Mouse (Mus musculus): ENCODE data around the gene Pde6g.

Gene Pde6g

DNA sequence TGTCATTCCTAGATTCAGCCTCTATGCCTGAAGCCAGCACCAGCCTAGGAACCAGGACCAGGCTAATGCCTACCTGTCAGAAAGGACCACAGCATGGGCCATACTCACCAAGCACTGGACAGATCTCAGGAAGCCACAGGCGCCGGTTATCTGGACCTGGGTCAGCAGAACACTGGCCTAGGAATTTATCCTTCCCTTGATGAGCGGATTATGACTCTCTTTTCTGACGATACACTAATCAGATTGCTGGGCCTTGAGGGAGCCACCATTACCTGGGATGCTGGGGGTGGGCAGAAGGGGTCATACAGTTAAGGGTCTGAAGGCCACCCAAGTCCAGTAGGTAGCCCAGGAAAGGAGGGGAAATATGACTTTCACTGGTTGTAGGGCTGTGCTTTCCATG lies at the start of gene Pde6g:
Gene Pde6g (minus strand): TSS at position 195 of the 400 bp plus-strand sequence.
- DNase-seq (ENCODE audit: low spot score): no peak

DNA sequence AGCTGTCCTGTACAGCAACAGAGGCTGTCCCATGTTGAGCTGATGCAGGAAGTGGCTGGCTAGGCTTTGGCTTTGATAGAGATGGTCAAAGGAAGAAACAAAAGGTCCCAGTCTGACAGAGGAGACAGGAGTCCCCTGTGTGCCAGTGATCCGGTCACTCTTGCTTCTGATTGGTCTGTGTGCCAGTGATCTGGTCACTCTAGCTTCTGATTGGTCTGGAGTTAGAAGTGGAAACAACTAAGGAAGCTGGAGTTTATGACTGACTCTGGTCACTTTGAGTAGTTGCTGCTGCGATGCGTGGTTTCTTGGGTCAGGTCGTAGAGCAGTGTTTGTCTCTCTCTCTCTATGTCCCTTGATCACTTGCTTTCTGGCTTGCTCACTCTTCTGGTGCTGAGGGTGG lies 48.4 kb upstream of the Pde6g start:
- DNase-seq (ENCODE audit: low spot score): no peak

DNA sequence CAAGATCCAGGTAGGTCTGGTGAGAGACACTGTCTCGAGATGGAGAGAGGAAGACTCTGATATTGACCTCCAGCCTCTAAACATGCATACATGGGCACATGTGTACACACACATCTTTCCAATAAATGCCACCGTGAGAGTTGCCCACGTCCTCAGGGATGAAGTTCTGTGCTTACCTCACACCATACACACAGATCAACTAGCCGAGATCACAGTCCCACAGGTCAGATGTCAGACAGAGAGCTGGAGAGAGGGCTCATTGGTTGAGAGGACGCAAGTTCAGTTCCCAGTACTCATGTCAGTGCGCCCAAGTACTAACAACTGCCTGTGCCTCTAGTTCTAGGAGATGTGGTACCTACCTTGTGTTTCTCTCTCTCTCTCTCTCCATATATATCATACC lies 47.7 kb upstream of the Pde6g start:
- no peak for DNase-seq (ENCODE audit: low spot score)

DNA sequence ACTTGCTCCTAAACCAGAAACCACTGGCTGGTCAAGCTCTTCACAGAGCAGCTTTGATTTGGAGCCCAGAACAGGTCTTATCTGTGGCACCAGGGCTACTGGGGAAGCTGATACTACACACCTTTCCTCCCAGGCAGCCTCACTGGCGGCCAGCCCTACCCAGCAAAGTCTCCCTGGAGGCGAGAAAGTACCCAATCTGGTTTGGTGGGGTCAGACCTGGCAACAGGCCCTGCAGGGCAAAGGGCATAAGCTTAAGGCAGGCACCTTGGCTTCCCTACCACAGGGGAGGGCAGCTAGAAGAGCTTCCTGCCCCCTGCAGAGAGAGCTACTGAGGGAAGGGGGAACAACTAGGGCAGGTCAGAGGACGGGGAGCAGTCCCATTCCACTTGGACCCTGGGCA lies 47.1 kb upstream of the Pde6g start:
- DNase-seq (ENCODE audit: low spot score): no peak

DNA sequence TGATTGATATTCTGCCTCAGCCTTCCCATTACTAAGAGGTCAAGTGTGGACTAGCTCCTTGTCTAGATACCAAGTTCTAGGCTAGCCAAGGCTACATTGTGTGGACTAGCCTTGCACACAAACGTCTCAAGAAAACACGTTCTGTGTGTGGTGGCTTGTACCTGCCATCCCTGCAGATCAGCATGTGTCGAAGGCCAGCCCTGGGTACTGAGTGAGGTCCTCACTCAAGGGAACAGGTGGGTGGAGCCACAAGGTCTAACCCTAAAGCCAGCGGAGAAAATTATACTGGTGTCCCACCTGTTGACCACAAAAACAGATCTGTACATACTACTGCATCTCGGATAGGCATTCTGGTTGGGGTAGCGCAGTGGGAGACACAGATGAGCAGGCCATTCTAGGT lies 46.6 kb upstream of the Pde6g start:
- DNase-seq (ENCODE audit: low spot score): no peak

DNA sequence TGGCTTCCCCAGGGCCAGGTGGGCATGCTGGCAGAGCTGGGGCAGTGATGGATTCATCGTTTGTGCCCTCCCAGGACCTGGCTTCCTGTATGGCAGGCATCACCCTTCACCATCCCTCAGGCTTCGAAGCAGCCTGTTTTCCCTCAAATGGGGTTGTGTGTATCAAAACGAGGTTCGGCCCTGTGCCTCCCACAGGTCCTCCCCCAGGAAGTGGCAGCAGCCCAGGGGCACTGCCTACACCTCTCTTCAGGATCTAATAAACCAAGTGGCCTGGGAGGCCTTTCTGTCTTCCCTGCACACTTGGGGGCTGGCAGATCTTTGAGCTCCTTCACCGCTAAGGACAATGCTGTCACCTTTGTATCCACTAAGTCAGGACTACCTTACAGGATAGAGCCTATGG lies 45.6 kb upstream of the Pde6g start:
- no peak for DNase-seq (ENCODE audit: low spot score)

DNA sequence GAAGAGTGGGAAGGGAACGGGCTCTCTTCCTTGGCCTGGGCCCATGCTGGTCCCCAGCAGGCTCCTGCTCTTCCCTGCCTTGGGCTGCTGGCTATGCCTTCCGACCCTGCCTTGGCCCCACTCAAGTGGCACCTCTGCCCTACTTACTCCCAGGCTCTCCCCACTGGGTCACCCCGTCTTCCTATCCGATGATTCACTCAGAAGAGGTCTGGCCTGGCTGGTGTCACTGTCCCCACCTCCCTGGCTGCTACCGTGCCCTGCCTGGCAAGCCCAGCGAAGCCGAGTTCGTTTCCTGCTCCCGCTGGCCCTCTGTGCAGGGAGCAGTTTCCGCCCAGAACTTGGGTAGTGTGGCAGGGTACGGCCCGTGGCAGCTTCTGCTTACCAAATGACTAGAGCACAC lies 44.9 kb upstream of the Pde6g start:
- DNase-seq (ENCODE audit: low spot score): no peak

DNA sequence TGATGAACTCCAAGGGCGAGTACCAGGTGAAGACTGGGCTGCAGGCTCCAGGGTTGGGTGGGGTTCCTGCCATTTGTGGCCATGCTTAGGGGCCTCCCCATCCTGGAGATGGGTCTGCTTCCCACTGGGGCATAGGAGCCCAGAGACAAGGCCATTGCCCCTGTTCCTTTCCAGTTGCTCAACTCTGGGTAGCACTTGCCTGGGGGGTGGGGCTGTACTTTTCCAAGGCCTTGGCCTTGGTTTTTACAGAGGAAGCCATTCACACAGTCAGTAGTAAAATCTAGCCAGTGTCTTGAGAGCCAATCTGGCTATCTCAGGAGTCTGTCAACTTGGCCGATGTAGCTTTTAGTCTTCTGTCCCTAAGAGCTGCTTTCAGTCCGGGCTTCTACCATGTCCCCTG lies 44.1 kb upstream of the Pde6g start:
- no peak for DNase-seq (ENCODE audit: low spot score)

DNA sequence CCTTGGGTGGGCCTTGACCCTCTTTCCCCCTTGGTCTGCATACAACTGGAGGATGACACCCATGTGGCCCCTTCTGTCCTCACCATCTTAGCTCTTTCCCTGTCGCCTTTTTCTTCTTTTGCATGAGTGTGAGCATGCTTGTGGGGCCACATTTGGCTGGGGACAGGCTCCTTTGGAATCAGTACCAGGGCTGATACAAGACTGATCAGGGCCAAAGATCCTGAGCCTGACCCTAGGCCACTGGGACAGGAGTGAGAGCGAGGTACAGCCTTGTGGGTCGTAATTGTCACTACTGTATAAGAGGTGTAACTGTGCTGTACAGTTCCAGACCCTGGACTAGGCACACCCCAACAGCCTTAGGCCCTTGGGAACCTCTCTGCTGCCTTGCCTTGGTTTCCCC lies 40.6 kb upstream of the Pde6g start:
- no peak for DNase-seq (ENCODE audit: low spot score)

DNA sequence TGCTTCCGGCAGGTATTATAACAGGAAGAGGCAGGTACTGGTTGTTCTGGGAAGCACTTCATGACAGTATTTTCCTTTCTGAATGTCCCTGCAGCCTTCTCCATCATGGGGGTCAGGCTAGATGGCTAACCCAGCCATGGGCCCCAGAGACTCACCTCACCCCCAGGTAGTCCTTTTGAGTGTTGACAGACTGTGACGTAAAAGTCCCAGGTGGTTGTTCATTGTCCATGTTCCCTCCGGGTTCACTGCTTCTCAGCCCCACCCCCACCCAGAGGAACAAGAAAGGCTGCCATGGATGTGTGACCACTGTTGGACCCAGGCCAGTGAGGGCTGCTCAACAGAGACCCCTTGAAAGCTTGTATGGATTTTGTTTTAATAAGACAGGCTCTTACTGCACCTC lies 40.1 kb upstream of the Pde6g start:
- DNase-seq (ENCODE audit: low spot score): no peak

DNA sequence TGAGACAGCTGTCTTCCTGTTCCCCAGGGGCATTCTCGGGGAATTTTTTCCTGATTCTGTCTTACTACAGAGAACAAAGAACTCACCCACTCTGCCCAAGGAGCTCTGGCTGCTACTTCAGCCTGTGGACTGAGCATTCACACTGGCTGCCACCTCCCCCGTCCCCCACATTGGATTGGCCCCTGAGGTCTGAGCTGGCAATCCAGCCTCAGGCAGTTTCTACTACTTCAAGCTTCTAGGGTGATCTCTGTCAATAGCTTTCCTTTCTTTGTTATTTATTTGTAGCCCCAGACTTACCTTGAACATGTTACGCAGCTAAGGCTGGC lies 39.5 kb upstream of the Pde6g start:
- peak; percentile 38 for DNase-seq (ENCODE audit: low spot score)

DNA sequence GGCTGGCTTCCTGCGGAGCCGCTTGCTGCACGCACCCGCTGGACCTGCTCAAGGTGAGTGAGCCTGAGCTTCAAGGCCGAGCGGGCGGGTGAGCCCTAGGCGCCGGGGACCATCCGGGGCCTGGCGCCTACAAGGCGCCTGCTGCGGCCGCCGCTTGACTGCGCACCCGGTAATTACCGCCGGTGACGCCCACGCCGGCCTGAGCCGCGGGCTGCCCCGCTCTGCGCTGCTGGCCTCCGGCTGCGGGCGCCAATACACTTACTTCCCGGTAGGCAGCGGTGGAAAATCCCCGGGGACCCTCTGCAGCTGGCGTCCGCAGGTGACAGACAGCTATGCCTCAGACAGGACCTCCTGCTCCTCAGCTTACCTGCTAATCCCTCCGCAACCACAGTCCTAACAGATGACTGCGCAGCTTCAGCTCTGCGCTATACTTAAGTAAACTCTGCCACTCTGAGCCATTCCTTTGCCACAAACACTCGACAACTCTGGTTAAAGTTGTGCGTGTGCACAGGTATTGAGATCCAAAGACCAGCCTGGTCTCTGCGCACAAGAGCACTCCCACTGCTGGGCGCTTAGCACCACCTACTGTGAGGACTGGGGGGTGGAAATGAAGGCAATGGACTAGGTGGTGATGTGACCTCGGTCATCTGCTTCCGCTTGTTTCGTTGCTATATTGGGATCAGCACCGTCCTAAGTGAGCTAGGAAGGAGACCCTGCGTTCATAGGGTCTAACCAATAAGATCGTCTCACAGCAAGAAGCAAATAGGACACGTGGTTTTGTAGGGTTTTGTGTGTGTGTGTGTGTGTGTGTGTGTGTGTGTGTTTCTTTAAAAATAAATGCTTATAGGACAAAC lies 39.0 kb upstream of the Pde6g start:
- DNase-seq (ENCODE audit: low spot score): peak; percentile 42

DNA sequence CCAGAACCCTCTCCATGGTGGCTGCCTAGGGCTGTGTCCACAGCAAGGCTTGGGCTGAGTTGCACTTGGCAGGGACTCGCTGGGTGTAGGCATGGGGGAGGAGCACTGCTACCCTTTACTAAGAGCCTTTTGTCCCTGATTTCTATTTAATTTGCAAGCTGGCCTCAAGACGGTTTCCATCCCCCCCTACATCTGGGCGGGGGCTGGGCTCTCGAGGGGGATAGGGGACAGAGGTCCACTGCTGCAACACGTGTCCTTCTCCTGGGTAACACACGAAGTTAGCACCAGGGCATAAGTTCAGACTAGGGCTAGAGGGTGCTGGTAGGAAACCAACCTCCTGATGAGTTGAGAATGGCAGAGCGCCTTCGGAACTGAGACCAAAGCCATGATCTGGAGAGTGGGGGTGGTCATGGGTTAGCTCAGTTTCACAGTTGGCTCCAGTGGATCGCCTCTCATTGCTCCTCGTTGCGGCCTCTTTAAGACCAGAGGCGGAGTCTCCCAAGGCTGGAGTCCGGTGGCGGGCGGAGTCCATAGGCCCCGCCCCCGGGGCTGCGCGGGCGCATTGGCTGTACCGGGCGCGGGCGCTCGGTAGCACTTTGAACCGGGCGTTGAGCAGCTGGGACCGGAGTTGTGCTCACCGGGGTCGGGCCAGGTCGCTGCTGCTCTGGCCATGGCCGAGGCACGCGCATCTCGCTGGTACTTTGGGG lies 38.2 kb upstream of the Pde6g start, which contains the start of gene Slc25a10:
Gene Slc25a10 (plus strand): TSS at position 524 of the 707 bp plus-strand sequence.
- DNase-seq (ENCODE audit: low spot score): peak; percentile 94

DNA sequence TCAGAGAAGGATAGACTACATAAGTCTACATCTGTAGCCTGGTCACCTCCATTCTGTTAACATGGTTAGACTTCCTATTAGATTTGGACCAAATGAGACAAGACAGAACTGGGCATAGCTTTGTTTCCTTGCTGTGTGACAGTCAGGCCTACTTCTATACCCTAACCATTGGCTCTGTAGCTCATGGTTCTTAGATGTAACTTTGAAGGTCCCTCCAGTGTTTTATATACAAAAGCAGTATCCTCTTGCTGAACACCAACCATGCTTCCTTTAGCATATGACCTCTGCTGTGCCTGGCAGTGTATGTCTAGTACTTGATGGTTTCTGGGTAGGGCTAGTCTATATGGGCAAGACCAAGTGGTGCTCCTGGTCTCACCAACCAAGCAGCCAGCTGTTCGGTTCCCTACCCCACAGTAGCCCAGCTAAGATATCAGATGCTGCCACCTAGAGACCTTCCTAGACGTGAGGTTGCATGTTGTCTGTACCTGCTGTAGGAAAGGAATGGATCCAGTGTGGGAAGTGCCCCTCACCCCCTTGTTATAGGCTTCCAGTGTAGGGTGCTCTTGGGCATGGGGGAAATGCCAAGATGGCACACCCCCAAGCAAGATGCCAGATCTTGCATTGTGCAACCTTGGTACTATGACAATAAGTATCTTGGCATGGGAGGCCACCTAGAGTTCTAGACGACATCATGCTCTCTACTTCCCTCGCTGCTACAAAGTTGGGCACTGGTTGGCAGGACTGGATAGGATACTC lies 37.2 kb upstream of the Pde6g start:
- no peak for DNase-seq (ENCODE audit: low spot score)

DNA sequence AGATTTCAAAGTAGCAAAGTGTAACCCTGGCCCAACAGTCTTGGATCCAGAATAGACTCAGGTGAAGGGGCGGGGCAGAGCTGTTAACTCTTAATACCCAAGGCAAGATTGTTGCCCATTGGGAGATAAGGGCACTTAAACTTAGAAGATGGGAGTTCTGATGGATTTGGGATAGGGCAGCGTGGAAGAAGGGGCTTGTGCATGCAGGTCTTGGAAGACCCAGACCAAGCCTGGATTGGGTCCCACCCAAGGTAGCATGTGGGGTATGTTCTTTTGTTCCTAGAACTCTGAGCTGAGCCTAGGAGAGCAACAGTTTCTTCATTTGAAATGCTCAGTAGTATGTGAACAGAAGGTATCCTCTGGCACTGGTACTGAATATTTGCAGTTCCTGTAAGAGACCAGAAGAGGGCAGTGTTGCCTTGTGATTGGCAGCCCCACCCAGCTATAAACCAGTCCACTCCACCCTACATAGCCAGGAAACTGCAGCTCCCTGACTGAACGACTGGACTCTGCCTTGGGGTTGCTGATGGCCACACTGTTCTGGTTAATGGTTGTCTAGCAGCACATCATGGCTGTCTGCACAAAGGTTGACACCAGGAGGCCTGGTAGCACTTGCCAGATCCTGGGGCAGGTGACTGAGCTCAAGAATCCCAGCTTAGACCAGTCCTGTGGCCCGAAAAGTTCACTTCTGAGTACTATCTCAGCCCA lies 35.9 kb upstream of the Pde6g start:
- peak; percentile 95 for DNase-seq (ENCODE audit: low spot score)

DNA sequence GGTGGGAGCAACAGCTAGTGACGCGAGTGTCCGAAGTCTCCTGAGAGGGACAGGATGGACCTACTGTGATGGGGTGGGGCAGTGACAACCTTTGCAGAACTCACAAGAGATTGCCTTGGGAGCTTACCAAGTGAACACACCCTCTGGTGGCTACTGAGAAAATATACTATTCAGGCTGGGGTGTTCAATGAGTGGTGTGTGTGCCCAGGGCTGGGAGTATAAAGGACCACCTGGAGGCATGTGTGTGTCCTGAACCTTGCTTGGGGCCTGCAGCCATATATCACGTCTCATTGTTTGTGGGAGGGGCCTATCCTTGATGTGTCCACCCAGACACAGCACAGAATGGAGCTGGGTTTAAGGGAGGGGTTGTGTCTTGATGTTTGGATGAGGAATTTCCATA lies 35.2 kb upstream of the Pde6g start:
- DNase-seq (ENCODE audit: low spot score): no peak

DNA sequence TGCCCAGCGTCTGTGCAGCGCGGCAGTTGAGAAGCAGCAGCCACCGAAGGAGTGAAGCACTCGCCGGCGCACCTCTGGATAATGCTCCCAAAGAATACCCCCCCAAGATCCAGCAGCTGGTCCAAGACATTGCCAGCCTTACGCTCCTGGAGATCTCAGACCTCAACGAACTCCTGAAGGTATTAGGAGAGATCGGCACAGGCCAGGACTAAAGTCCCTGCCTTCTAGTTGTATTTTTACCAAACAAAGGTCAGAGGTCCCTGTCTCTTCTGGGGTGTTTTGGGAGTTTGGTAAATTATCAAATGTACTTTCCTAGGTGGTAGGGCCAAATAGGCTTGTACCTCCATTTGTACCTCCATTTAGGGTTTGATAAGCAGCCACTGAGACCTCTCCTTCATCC lies 32.0 kb upstream of the Pde6g start:
- DNase-seq (ENCODE audit: low spot score): no peak

DNA sequence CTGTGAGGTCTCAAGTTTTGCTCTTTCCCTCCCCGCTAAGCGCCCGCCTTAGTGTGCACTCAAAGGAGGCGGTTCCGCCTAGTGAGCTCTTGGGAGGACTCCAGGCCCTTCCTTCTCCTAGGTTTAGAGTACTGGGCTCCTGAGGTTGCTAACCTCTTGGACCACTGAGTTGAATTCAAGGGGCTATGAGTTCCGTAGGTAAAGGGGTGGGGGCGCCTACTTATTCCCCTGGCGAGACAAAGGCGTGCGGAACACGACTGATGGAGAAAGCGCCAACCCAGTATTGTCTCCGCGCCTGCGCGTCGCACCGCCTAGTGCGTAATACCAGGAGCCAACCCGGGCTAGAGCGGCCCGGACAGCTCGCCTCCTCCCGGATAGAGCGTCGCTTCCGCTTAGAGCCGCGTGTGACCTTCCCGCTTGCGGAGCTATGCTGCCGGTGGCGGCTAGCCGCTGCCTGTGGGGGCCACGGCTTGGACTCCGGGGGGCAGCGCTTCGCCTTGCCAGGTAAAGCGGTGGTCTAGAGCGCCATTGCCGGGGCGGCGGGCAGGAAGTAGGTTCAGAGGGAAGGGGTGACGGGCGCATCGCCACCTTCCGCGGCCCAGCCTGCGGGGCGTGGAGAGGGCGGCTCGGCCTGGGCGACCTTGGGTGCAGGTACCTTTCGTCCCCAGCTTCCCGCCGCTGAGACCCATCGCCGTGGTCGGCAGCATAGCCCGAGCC lies 31.1 kb upstream of the Pde6g start, which contains the start of gene Mrpl12:
Gene Mrpl12 (plus strand): TSS at position 349 of the 717 bp plus-strand sequence.
- DNase-seq (ENCODE audit: low spot score): peak; percentile 97

DNA sequence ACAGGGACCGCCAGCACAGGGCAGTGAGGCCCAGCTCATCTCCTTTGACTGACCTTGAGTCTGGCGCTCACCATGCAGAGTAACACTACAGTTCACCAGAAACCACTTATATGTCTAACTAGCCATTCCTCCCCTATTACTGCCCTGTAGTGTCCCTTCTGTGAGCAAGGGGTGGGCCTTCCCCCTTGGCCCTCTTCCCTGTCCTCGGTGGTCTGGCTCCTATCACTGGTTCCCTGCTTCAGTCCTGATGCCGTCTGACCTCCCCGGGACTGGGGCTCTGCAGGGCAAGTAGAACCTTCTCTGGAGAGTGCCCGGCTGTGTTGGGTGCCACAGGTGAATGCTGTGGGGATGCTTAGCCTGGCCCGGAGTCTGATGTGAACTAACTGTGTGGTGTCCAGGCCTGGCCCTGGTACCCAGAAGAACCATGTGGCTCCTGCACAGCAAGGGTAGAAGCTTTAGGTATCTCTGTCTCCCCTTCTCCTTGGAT lies 30.2 kb upstream of the Pde6g start:
- DNase-seq (ENCODE audit: low spot score): no peak

DNA sequence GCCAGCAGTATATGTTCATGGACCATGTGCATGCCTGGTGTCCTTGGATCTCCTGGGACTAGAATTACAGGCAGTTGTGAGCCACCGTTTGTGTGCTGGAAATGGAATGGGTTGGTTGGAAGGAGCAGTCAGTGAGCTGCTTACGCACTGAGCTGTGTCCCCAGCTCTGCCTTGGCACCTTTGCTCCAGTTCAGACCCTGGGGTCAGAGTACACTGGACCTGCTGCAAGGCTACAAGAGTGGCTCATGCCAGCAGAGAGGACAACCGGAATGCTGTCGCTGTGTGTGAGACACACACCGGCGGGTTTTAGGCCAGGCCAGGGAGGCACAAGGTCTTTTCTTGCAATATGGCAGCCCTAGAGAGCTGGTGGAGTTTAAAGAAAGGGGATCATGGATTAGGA lies 18.8 kb upstream of the Pde6g start:
- no peak for DNase-seq (ENCODE audit: low spot score)

DNA sequence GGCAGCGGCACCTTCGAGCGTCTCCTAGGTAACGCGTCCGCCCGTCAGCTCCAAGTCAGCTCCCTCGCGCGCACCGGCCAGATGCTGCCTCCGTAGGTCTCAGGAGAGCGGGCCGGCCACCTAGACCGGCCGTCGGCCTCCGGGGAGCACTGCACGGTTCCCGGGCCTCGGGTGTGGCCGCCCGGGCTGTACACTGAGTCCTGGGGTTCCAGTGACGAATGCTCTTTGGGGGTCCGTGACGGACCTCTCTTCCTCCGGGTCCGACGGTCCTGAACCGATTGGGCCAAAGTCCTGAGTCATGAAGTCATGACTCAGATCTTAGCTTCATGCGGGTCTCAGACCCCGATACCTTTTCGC lies 14.4 kb upstream of the Pde6g start:
- DNase-seq (ENCODE audit: low spot score): no peak

All from retina, embryonic 14.5 days (tissue).